Mouse (Mus musculus) heart, postnatal 14 days (tissue): ENCODE measurements at regions not wholly inside any gene's neighbourhood (a gene's known extent, or its start where the extent isn't known, plus 50 kb on each side); places are given as distances from the start of the nearest gene placed in this dataset.

Source experiments
- DNase-seq, 2 experiments: peaks; one replicate each; pipeline ENCODE4 v3.0.0; 2021 to 2022
- intact Hi-C: fragments of 180-260 bp; cut with DNase I; formaldehyde crosslinking; loops from one replicate; pipeline ENCODE4 v1.15.1; 2025

GRCm38 (mm10) chr17:73044918-73045580 is 62.7 kb upstream of the Lclat1 start:
- intact Hi-C loops, result loop anchor here (10.0 kb wide), 1 partner anchor 250 kb away; no protein-coding TSS in a partner anchor
- no peak for DNase-seq

- intact Hi-C loops, result loop anchor here (10.0 kb wide), 1 partner anchor 248 kb away; no protein-coding TSS in a partner anchor
- no peak for DNase-seq
Observed at GRCm38 (mm10) chr17:73046985-73047384, 60.8 kb upstream of the Lclat1 start.

GRCm38 (mm10) chr17:73048164-73048563 is 59.6 kb upstream of the Lclat1 start:
- intact Hi-C loops, result loop anchor here (10.0 kb wide), 1 partner anchor 247 kb away; no protein-coding TSS in a partner anchor
- no peak for DNase-seq

GRCm38 (mm10) chr17:73052956-73053355 is 54.8 kb upstream of the Lclat1 start:
- intact Hi-C loops, result no loop called here

GRCm38 (mm10) chr17:73053479-73054215 is 54.1 kb upstream of the Lclat1 start:
- intact Hi-C loops, result no loop called here
- DNase-seq, result no peak

More at GRCm38 (mm10) chr17:73052956-73053355, 54.8 kb upstream of the Lclat1 start:
- DNase-seq, result no peak

- intact Hi-C loops, result no loop called here
- DNase-seq, result peak; percentile 51 to 57
Observed at GRCm38 (mm10) chr17:73054226-73054625, 53.6 kb upstream of the Lclat1 start.

- no peak for DNase-seq
- intact Hi-C loops, result no loop called here
Observed at GRCm38 (mm10) chr17:73055197-73055596, 52.6 kb upstream of the Lclat1 start.

- DNase-seq, result no peak
- intact Hi-C loops, result no loop called here
Observed at GRCm38 (mm10) chr17:73055611-73056010, 52.2 kb upstream of the Lclat1 start.

GRCm38 (mm10) chr17:73056616-73057015 is 51.2 kb upstream of the Lclat1 start:
- intact Hi-C loops, result no loop called here
- no peak for DNase-seq
